Mouse (Mus musculus) T-helper 1 cell (primary cell): ENCODE data around the gene Wdr83os.
"Not testable (repeated sequence)": the region's sequence is repeated elsewhere in the genome, so short reads cannot be mapped to it uniquely, and the experiment has no call there.

ENCODE experiments used
- in situ Hi-C: fragments of 300-600 bp; cut with MboI, MseI; formaldehyde crosslinking; loops from one replicate; pipeline ENCODE4 v1.15.1; 2025; ENCODE audit warnings: high pct_unique_total_duplicates

The Wdr83os gene

GRCm38 (mm10) chr8:85072364-85072929 lies 8.1 kb upstream of the Wdr83os start:
- in situ Hi-C loops: no loop called here

- in situ Hi-C loops: no loop called here
These were observed 7.4 kb upstream of the Wdr83os start for GRCm38 (mm10) chr8:85073041-85073612.

GRCm38 (mm10) chr8:85074167-85074566 lies 6.4 kb upstream of the Wdr83os start:
- in situ Hi-C loops: no loop called here

- in situ Hi-C loops: loop anchor here (5.0 kb wide), 1 partner anchor 218 kb away; no protein-coding TSS in a partner anchor
These were observed 5.9 kb upstream of the Wdr83os start for GRCm38 (mm10) chr8:85074617-85075016.

GRCm38 (mm10) chr8:85076001-85076400 lies 4.5 kb upstream of the Wdr83os start:
- in situ Hi-C loops: loop anchor here (5.0 kb wide), 1 partner anchor 216 kb away; no protein-coding TSS in a partner anchor

GRCm38 (mm10) chr8:85076993-85077392 lies 3.5 kb upstream of the Wdr83os start:
- in situ Hi-C loops: loop anchor here (5.0 kb wide), 1 partner anchor 215 kb away; no protein-coding TSS in a partner anchor

- in situ Hi-C loops: no loop called here
These were observed 367 bp upstream of the Wdr83os start for GRCm38 (mm10) chr8:85080214-85080531.

- in situ Hi-C loops: no loop called here
These were observed 646 bp downstream of the Wdr83os start, which contains the start of gene Wdr83 for GRCm38 (mm10) chr8:85081216-85081555. TSS of gene Wdr83 (minus strand) at chr8:85081306.

- in situ Hi-C loops: not testable (repeated sequence)
These were observed 1.6 kb downstream of the Wdr83os start for GRCm38 (mm10) chr8:85082169-85082568.

- in situ Hi-C loops: no loop called here
These were observed 2.7 kb downstream of the Wdr83os start, which contains the start of gene Man2b1 for GRCm38 (mm10) chr8:85083108-85083813. TSS of gene Man2b1 (plus strand) at chr8:85083270.

- in situ Hi-C loops: no loop called here
These were observed 4.1 kb downstream of the Wdr83os start for GRCm38 (mm10) chr8:85084633-85085032.

- in situ Hi-C loops: no loop called here
These were observed 5.7 kb downstream of the Wdr83os start for GRCm38 (mm10) chr8:85086238-85086637.

- in situ Hi-C loops: no loop called here
These were observed 8.2 kb downstream of the Wdr83os start for GRCm38 (mm10) chr8:85088771-85089170.

GRCm38 (mm10) chr8:85090856-85091255 lies 10.3 kb downstream of the Wdr83os start:
- in situ Hi-C loops: no loop called here

GRCm38 (mm10) chr8:85091526-85092090 lies 11.1 kb downstream of the Wdr83os start:
- in situ Hi-C loops: no loop called here

- in situ Hi-C loops: no loop called here
These were observed 14.5 kb downstream of the Wdr83os start for GRCm38 (mm10) chr8:85095051-85095450.

GRCm38 (mm10) chr8:85095566-85095965 lies 15.0 kb downstream of the Wdr83os start:
- in situ Hi-C loops: no loop called here

- in situ Hi-C loops: no loop called here
These were observed 15.7 kb downstream of the Wdr83os start for GRCm38 (mm10) chr8:85096196-85096595.

GRCm38 (mm10) chr8:85096850-85097249 lies 16.3 kb downstream of the Wdr83os start:
- in situ Hi-C loops: no loop called here

- in situ Hi-C loops: no loop called here
These were observed 19.6 kb downstream of the Wdr83os start for GRCm38 (mm10) chr8:85100076-85100665.

- in situ Hi-C loops: no loop called here
These were observed 32.7 kb downstream of the Wdr83os start for GRCm38 (mm10) chr8:85113241-85113640.

GRCm38 (mm10) chr8:85115501-85115900 lies 35.0 kb downstream of the Wdr83os start:
- in situ Hi-C loops: no loop called here
